Mouse (Mus musculus) urinary bladder, postnatal 14 days (tissue): ENCODE data around the gene Stk24.
A peak's percentile ranks its signal among the peaks of the same experiment; 100 is the strongest.

Source experiments
- DNase-seq: peaks from one replicate; pipeline ENCODE4 v3.0.0; 2021; ENCODE audit warnings: low spot score

Stk24 gene

DNA sequence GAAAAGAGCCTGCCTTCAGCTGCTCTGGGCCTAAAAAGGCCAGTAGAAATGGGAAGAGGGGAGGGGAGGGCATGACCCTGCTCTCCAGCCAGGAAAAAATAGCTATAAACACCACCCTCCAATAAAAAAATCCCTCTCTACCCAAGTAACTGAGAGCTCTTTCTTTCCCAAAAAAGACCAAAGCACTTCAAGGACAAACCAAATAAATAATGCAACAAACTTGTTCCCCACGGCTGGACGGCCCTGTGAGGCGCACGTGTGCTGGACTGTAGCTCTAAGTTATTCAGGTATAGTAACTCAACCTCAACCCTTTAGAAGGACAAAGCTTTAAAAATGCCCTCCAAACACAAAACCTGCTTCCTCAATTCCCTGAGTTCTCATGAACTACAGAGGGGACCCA lies 28.1 kb downstream of the Stk24 start:
- no peak for DNase-seq

DNA sequence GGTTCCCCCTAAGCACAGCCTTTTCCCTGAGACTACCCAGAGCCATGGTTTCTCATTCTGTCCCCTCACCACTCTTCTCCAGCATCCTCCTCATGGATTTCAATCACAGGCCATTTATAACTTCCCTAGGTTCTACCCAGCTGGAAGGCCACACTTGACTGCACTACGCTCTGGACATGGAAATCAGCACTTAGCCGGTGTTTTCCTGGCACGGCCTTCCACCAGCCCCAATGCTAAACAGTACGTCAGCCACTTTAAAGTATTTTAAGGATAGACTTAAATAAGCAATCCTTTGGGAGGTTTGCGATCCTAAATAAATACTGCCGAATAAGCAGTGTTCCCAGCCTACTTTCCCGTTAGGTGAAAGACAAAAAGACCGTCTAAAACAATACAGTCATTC lies 29.8 kb downstream of the Stk24 start:
- DNase-seq = no peak

DNA sequence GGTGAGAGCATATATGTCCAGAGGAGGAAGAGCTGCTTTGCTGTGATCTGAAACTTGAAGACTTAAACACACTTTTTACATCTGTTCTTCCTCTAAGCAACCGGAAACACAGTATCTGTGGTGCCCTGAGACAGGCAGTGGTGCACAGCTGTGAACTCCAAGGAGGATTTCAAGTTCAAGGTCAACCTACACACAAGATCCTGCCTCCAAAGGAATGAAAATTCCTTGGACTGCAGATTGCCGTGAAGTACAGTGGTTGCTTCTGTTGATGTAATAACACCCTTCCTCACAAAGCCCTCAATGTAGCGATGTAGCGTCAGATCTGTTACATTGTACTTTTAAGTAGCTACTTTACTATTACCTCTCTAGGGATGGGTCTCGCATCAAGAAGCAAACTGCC lies 30.5 kb downstream of the Stk24 start:
- no peak for DNase-seq

DNA sequence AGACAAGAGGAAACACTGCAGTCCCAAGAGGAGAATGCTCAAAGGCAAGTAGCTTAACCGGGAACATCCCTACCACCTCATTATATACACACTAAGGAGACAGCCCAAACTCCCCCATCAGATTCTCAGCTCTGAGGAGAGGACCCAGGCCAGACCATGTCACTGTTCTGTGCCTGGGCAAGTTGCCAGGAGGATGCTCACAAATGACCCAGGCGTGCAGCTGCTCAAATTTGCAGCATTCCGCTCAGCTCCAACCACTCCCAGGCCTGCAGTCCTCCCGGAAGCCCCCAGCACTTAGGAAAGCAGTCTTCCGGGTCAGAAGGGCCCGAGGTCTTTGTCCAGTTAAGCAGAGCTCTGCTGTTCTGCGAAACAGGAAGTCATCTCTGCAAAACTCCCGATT lies 31.6 kb downstream of the Stk24 start:
- DNase-seq = no peak

DNA sequence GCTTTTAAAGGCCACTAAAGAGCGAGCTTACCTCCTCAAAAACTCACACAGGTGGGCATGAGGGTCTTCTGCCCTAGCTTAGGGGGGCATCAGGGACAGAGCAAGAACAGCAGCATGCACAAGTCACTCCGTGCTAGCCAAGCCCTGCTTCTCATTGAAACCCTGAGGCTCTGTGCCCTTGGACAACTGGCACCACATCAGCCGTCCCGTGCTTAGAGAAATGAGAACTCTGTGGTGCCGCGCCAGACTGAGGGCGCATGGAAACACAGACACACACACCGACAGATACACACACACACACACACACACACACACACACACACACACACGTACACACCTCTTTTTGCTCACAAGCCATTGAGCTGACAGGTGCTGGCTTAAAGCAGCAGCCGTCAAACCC lies 32.7 kb downstream of the Stk24 start:
- no peak for DNase-seq

DNA sequence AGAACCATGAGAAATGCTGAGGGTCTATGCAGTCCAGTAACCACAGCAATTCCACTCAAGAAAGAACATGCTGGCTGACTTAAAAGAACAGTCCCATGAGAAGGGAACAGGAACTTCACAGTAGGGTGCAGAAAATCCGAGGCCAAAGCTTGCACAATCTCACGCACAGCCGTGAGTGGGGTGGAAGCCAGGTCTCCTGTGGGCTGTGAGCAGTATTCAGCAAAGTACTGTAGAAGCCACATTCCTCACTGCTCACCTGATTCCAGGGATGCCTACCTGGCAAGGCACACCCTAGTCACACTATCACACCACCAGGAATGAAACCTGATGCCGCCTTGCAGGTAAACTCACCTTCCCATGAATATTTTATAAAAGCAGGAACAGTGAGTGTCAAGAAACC lies 33.2 kb downstream of the Stk24 start:
- DNase-seq = peak; percentile 46

DNA sequence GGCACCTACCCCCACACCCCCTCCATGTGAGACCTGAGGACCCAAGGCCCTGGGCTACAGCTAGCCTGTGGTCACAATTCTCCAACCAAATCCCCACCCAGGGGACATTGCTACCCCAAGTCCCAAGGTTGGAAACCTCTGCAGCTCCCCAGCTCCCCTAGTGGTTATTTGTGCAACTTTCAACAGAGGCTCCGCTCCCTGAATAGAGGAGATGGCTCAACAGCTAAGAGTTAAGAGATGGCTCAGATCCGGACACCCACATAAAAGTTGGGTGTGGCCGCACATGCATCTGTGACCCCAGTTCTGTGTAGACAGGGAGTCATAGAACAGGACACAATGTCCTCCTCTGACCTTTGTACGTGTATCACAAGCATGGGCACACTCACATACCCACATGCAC lies 33.8 kb downstream of the Stk24 start:
- DNase-seq = no peak

DNA sequence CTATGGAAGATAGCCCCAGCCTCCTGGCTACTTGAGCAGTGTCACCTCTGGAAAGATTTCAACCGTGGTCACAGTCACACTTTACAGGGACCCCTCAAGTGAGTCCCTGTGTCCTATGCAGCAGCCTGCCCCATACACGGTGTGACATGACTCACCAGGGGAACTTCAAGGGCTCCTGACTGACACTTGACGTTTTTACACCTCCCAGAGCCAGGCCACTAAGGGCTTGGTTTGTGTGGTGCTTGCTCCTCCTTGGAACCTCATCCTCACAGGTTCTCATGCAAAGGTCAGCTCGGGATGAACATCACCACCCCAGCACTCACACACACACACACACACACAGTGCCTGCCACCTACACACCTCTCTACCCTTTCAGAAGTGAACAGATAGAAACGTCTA lies 34.9 kb downstream of the Stk24 start:
- DNase-seq = no peak

DNA sequence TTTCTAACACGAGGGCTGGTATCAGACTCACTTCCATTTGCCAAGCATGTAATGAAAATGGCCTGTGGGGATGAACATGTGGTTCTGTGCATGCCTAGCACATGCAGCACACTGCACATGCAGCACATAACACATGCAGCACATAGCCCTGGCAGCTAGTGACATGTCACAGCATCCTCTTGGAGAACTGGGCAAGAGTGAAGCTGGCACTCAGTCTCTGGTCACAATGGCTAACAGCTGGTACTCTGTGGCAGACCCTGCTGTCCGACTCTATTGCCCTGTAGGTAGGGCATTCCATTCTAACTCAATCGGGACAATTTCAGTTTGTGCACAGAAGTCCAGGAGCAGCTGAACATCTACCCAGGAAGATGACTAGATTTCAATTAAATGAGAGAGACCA lies 36.9 kb downstream of the Stk24 start:
- no peak for DNase-seq

DNA sequence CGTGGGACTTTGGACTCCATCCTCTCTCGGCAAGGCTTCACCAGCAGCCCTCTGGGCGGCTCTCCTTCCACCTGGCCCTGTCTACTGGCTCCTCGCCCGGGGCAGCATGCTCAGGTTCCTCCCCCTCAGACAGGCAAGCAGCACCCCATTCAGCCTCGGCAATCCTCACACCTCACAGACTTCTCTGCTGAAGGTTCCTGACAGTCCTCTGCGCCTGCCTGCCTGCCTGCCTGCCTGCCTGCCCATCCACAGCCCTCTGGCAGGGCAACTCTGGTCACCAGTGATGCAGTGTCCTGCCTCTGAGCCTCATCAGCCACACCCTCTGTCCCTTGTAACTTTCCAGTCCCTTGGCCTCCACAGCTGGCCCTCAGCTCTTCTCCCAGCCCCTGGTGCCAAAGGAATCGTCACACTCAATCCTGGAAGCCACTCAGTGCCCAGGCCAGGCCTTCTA lies 39.8 kb downstream of the Stk24 start:
- peak; percentile 34 for DNase-seq

DNA sequence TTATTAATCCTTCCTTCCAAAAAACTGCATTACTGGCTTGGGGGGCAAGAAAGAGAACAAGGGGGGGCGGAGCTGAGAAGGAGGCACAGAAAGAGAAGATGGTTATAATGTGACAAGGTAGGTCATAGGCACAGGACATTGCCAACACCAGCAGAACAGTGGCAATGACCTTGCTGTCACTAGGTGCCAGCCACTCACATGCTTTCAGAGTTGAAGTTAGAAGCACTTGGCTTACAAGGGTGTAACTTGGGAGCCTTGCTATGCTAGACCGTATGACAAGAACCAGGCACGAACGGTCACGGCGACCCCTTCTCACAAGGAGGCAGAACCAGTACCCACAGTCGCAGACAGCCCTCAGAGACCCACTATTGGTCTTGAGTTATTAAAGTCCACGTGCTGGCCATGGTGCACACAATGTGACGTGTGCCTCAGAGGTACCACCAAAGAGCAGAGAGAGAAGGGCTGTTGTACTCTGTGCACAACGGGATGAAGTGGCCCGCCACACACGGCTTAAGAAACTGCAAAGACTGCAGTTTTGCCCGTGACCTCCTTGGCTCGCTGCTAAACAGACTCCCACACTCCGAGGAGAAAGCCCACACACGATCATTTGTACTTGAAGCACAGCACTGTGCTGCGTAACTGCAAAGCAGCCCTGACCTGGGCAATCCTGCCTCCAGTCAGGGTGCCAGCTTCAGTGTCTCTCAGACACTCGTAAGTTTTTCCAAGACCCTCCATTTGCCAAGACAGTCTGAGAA lies 40.8 kb downstream of the Stk24 start:
- peak; percentile 26 for DNase-seq

DNA sequence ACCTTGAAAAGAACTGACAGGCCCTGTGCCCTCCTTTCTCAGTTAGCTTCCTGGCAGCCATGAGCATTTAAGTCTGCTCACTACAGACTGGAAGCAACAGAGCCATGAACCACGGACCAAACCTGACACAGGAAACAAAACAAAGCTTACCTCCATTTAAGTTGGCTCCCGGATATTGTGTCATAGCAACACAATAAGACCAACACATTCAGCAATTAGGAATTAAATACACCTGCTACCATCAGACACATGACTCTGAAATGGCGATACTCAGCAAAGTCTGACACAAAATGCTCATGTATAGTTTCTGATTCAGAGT lies 49.8 kb downstream of the Stk24 start:
- DNase-seq = no peak

DNA sequence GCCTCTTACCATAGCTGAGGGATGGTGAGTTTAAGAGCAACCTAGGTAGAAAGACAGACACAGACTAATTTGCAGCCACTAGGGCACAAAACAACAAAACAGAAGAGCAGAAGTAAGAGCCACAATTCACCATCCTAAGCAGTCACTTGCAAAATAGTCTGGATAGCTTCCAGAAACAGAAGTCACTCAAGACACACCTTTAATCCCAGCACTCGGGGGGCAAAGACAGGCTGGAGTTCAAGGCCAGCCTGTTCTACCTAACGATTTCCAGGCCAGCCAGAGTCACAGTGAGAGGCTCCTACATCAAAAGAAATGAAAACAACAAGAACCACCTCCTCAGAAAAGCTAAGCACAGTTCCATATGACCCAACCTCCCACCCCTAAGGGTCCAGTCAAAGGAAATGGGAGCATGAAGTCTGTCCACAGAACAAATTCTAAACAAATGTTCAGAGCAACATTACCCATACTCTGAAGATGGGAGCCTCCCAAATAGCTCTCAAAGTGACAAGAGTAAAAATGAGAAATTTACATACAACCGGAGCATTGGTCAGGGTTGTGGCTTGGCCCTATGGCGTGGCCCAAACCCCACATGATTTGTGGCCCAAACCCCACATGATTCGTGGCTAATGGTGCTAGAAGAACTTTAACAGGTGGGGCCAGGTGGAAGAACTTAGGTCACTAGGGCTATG lies 50.3 kb downstream of the Stk24 start:
- DNase-seq = no peak

DNA sequence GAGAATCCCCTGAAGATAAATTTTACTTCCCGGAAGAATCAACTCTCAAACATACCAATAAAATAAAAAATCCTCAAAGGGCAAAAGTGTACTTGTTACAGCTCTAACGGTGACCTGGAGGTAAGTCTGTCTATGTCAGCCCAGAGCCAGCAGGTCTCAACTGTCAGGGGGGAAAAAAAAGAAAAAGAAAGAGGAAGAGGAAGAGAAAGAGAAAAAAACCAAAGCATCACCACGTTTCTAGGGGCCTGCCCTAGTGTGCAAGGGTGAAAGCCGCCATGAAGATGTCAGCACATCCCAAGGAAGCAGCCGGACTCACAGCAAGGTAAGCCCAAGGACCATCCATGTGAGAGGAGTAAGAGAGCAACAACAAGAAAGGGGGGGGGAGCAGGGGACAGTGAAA lies 50.9 kb downstream of the Stk24 start:
- DNase-seq = no peak

DNA sequence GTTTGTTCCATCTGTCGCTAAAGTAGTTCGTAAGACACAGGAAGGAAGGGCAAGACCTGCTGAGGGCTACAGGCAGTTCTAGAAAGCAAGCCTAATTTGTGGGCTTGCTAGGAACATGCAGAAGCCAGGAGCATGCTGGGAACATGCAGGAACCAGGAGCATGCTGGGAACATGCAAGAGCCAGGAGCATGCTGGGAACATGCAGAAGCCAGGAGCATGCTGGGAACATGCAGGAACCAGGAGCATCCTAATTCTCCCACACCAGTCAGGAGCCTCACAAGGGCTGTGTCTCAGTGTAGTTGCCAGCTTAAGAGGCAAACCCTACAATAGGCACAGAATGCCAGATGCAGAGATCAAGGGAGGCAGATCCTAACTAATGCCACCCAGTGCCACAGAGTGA lies 53.4 kb downstream of the Stk24 start:
- no peak for DNase-seq

DNA sequence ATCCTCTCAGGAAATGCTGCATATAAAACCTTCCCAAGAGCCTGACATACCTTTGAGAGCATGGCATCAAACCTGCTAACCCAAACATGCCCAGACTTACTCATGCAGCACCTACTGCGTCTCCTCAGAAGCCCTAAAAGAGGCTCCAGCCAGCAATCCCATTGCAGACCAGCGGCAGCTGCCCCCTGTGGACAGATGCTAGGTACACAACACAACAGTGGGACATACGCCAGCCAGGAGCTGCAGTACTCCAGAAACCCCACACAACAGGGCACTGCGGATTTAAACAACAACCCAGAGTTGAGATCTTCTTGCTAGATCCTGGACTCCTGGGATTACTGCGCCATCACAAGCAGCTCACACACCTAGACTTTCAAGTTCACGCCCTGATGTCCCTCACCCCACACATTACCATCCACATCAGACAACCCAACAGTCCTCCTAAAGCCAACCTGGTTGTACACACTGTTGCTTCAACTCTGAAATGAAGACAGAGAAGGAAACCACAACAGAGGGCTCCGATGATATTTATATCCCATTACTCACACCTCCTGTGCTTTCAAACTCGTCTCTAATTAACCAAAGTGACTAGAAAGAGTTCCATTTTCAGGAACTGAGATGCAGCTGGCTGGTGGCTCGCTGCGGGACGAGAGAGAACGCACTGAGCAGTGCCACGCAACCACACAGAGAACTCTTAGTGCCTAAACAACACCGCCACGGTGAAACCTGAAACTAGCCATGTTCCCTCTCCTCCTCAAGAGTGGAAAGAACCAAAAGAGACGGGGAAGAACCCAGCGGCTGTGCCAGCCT lies 55.1 kb downstream of the Stk24 start:
- DNase-seq = no peak

DNA sequence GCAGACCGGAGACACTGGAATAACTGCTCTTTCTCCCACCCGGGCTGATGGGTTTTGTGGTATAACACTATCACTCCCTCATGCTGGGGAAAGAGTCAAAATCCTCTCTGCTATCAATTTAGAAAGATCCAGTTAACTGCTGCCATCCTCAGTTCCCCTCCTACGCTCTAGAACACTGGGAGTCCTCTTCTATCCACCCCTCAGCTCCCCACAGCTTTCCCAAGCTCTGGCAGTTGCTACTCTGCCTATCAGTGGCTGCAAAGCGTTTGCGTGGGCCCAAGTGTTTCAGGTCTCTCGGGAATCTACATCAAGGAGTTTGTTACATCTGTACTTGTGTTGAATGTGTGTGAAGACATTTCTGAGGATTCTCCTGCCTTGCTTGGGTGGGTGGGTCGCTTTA lies 57.2 kb downstream of the Stk24 start:
- DNase-seq = no peak

DNA sequence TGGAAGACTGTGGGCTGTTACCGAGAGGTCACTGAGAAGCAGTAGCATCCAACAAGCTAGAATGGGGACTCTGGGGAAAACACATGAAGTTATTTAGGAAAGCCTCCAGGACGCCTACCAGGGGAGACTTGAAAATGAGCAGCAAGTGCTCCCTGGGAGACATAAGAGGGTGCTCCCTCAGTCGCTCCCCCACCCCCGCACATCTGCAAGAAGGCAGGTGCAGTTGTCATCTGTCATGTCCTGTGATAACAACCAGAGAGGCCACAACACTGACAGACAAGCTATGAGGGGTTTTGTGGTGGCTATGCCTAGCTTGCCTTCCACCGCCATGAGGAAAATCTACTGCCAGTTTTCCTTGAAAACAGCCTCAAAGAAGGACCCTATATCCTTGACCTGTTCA lies 57.7 kb downstream of the Stk24 start:
- no peak for DNase-seq

DNA sequence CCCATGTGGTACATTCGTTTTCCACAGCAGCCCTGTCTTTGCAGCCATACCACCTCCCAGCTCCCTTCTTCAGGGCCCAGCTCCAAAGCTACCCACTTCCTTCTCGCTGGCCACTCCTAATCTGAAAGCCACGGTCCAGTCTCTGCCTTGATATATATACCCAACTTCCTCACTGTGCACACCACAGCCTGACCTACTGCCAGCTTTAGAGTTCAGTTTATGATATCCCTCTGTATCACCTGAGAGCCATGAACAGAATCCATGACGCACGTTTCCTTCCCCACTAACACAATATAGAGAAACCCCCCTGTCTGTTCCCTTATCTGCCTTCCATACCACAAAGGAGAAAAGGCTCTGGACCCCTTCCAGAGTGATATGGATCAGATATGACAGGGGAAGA lies 61.4 kb downstream of the Stk24 start:
- DNase-seq = no peak

DNA sequence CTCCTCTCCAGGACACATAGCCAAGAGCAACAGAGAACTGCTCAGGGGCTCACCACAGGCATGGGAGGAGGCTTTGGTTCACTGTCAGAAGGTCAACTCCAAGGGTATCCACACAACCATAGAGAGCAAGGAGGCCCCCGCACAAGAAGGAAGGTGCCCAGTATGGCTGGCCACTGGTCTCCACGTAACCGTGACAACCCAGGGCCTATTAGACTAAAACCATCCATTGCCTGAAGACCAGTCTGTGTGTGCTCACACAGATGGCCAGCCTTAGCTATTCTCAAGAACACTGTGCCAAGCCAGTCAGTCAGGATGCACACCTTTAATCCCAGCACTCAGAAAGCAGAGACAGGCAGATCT lies 62.5 kb downstream of the Stk24 start:
- no peak for DNase-seq

DNA sequence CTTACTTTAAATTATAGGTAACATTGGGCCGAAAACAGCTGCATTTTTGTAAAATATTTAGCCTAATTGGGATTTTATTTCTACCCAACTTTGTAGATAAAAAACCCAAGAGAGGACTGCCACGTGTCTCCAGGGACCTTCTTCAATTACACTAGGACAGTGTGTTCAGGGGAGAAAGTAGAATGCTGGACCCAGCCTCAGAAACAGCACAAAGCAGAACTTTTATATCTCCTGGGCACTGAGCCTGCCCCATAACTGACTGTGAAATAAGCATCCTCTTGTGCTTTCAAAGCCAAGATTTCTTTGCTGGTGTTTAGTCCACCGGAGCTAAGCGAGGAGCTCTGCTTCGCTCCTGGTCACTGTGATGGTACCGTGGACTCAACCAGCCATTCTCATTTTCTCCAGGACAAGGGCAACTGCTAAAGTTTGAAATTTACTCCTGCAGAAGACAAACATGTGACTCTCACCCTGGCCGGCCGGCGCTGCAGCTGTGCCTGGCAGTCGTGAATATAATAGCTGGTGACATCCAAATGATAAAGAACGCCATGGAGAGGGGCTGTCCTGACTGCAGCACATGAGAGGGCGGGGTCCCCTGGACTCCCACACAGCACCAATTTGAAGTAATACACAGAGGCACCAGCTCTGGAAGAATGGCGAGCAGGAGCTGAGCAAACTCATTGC lies 63.0 kb downstream of the Stk24 start:
- DNase-seq = no peak

DNA sequence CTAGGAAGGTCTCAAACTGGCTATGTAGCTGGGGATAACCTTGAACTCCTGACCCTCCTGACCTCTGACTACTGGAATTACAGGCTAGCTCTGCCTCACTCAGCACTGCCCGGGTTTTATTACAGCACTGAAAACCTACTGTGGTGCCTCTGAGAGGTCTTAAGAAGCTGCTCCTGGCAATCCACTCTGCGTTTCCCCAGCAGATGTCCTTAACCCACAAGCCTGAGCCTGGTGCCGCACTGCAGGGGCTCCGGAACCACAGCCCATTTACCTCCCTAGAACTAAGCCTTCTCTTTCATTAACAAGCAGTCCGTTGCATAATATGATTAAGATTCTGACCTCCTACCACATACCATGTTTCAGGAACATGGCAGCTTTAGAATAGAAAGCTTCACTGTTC lies 63.7 kb downstream of the Stk24 start:
- DNase-seq = no peak

DNA sequence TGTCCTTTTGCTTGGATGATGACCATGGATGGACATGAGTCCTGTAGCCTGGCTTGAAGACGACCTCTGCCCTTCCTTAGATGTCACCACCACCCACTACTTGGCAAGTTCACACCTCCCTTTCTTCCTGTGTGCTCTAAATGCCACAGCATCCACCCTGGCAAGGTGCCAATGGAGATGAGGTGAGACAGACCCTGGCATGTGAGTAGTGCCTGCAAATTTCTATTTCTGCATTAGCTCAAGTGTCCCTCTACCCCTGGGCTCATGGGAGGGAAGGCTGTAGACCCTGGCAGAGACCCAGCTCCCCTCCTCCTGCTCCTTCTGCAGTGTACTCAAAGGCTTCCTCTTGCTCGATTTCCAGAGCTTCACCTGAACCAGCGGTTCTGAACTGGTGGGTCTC lies 64.9 kb downstream of the Stk24 start:
- no peak for DNase-seq
